Mouse (Mus musculus): ENCODE results near the gene Itgad. TPM values are rescaled to one million over a fixed set of nuclear protein-coding genes. Genes with fewer than 3 reads are reported as not detected.

Itgad gene
- polyA plus RNA-seq, 1 experiment from 2014 or later, result not detected

Other genes with a start within 250 kb of the Itgad start
- gene Kat8, start 241.9 kb upstream of the Itgad start, polyA plus RNA-seq (2016; fragmentation: Nextera tagmentation; extraction: Ambion mirVana), result 50.4 TPM in 2 replicates
- gene Prss8, start 224.3 kb upstream of the Itgad start, polyA plus RNA-seq (2016; fragmentation: Nextera tagmentation; extraction: Ambion mirVana), result 5.3 and 9.7 TPM in 2 replicates
- gene Prss36, start 207.7 kb upstream of the Itgad start, polyA plus RNA-seq (2016; fragmentation: Nextera tagmentation; extraction: Ambion mirVana), result 10.4 and 11.6 TPM in 2 replicates
- gene Fus, start 186.9 kb upstream of the Itgad start, polyA plus RNA-seq (2016; fragmentation: Nextera tagmentation; extraction: Ambion mirVana), result 328 and 333 TPM in 2 replicates
- 9.5 and 12.4 TPM in 2 replicates for gene Pycard, start 160.5 kb upstream of the Itgad start, polyA plus RNA-seq (2016; fragmentation: Nextera tagmentation; extraction: Ambion mirVana)
- gene Trim72, start 150.4 kb upstream of the Itgad start, polyA plus RNA-seq (2016; fragmentation: Nextera tagmentation; extraction: Ambion mirVana), result not detected in 2 replicates
- gene Itgam, start 91.7 kb upstream of the Itgad start, polyA plus RNA-seq (2016; fragmentation: Nextera tagmentation; extraction: Ambion mirVana), result 0.58 and 0.73 TPM in 2 replicates
- 0.04 TPM in 1 of 2 replicates, not detected in the other for gene Gm49368, start 91.7 kb upstream of the Itgad start, polyA plus RNA-seq (2016; fragmentation: Nextera tagmentation; extraction: Ambion mirVana)
- gene Itgax, start 24.8 kb upstream of the Itgad start, polyA plus RNA-seq (2016; fragmentation: Nextera tagmentation; extraction: Ambion mirVana), result not detected in 2 replicates
- 0.25 TPM in 1 of 2 replicates, not detected in the other for gene Cox6a2, start 52.0 kb downstream of the Itgad start, polyA plus RNA-seq (2016; fragmentation: Nextera tagmentation; extraction: Ambion mirVana)
- 16.7 and 19.6 TPM in 2 replicates for gene Armc5, start 83.0 kb downstream of the Itgad start, polyA plus RNA-seq (2016; fragmentation: Nextera tagmentation; extraction: Ambion mirVana)
- gene 9130023H24Rik, start 83.7 kb downstream of the Itgad start, polyA plus RNA-seq (2016; fragmentation: Nextera tagmentation; extraction: Ambion mirVana), result 10.2 and 13.5 TPM in 2 replicates
- 37.9 and 50.9 TPM in 2 replicates for gene Tgfb1i1, start 92.4 kb downstream of the Itgad start, polyA plus RNA-seq (2016; fragmentation: Nextera tagmentation; extraction: Ambion mirVana)
- gene Slc5a2, start 111.3 kb downstream of the Itgad start, polyA plus RNA-seq (2016; fragmentation: Nextera tagmentation; extraction: Ambion mirVana), result 0.29 TPM in 1 of 2 replicates, not detected in the other
- 24.7 and 26.8 TPM in 2 replicates for gene BC017158, start 143.8 kb downstream of the Itgad start, polyA plus RNA-seq (2016; fragmentation: Nextera tagmentation; extraction: Ambion mirVana)

Data from hindbrain, embryonic 10.5 days (tissue).